Mouse (Mus musculus) erythroid progenitor cell, adult 5-6 weeks (primary cell): ENCODE results near the gene Cbx2. TPM values are rescaled to one million over a fixed set of nuclear protein-coding genes. Genes with fewer than 3 reads are reported as not detected.

Source experiments
- ATAC-seq: replicated peaks from 2 replicates; pipeline ENCODE4 v1.8.0; 2016; ENCODE audit warnings: moderate number of reproducible peaks, mild to moderate bottlenecking, moderate TSS enrichment, inconsistent platforms; ENCODE audit not compliant: poor library complexity, low FRiP score, severe bottlenecking
- total RNA-seq, 2 experiments: library from RNA; stranded (forward) in 1 of 2; stranded (reverse) in 1 of 2; fragments of 150-400 nt in 1 of 2; fragments of 186-747, 209-891 nt in 1 of 2; gene quantifications; 2 replicates each; pipeline versions ENCODE4 v1.2.3 to v1.2.4; 2015 to 2017; ENCODE audit warnings: low replicate concordance in 2 of 2

Cbx2 gene
- total RNA-seq, 2 experiments from 2014 or later = not detected

DNA sequence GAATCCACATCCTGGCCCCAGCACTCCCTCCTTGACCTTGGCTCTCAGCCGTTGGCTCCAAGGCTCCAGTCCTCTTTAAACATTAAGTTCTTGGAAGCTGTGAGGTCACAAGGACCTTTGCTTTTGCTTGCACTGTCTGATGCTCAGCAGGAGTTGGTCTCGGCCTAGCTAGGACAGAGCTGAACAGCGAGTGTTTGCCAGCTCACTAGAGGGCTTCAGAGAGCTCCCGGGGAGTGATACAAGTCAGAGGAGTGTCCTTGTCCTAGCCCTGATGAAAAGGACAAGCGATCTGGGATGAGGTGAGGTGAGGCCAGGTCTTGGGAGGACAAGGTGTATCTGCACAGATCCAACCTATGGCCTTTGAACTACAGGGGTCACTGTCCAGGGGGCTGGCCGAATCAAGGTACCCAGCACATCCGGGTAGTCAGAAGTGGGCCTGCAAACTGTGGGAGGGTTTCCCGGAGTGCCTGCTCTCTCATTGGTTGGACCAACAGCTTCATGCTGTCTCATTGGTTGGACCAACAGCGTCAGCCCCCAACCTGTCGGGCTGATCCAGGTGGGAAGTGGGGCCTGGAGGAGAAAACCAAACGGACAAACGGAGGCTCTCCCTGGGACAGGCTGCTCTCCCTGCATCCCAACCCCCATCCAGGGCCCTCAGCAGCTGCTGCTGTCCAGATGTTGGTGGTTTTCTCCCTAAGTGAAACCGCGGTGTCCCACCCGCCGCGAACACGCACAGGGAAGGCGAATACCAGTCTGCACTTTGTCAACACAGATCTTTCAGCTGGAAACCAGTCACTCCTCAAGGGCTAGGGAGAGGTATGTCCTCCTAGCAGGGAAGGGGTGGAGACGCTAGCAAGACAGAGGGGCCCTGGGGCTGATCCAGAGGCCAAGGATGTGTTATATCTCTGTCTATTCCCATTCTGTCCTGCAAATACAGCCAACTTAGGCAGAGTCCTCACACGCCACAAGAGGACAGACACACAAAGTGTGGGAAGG, 15.0 kb upstream of the Cbx2 start:
- no peak for ATAC-seq

DNA sequence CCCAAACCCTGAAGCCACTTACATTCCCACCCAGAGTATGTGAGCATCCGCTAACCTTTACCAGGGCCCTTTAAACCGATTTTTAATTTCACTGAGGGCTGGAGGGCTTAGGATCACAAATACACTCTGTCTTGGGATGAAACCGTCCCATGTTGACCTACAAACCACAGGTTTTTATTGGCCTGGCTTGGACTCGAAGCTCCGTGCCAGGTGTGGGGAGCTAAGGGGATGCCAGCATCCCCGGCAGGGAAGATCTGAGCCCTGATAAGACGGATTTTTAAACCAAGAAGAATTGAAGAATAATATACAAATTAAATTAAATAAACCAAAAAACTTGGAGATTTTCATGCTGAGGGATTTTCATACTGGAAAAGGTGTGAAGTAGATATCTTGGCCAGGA, 8.3 kb upstream of the Cbx2 start:
- ATAC-seq = no peak

DNA sequence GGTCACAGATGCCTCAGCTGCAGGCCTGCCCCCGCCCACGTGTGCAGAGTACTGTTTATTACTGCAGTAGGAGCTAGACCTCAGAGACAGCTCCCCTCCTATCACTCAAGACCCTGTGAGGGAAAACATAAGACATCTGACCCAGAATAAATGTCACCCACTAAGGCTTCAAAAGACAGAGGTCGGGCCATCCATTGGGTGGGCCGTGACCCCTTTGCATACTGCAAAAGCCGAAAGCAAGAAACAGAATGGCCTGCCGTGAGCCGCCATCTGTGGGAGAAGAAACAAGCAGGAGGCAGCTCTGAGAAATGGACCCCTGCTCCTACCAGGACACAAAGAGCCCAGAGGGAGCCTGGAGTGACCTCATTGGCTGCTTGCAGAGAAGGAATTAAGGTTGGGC, 5.3 kb upstream of the Cbx2 start:
- ATAC-seq = no peak

DNA sequence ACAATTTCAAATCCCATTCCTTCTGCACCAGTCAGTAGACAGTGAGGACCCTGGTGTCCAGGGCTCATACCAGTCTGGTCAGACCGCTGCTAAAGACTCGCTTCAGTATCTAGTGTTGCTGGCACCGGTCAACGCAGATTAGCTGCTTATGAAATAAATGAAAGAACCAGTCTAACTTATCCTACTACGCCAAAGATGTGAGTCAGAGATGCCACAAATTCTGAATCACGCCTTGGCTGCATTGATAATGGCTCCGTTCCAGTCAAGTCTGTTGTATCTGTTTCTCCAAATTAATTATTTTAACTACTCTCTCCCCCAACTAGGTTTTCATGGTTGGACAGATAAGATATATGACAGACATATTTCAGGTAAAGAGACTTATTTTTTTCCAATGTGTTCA, 1.6 kb upstream of the Cbx2 start:
- no peak for ATAC-seq

DNA sequence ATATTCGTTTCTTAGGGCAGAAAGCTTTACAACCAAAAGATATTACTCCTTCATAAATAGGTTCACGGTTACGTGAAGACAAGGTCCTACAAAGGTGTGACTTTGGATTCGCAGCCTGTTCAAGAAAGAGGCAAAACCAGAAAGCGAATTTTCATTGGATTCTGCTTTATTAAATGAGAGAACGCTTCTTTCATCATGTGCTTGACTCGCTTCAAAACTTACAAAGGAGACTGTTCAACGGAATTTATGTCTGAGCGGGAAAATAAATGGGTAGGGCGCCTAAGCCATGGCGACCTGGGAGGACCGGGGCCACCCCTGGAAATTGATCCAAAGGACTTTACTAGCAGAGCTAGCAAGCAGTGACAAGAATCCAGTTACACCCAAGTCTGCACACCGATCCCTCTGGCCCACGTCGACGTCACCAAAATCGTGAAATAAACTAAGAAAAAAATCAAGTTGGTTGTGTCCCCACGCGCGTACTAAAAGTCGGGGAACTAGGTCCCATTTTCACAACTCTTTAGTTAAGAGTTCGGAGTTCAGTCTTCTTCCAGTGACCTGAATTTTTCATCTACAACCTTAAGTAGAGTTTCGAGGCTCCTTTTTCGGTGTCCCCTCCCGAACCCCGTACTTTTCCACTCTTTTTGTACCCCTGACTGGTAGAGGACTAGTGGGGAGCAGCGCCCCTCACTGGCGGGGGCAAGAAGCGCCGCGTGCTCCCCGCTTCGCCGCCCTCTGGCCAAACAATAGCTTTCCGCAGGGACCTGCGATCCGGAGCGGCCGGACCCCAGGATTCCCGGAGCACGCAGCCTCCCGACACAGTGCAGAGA, 481 bp upstream of the Cbx2 start:
- no peak for ATAC-seq

DNA sequence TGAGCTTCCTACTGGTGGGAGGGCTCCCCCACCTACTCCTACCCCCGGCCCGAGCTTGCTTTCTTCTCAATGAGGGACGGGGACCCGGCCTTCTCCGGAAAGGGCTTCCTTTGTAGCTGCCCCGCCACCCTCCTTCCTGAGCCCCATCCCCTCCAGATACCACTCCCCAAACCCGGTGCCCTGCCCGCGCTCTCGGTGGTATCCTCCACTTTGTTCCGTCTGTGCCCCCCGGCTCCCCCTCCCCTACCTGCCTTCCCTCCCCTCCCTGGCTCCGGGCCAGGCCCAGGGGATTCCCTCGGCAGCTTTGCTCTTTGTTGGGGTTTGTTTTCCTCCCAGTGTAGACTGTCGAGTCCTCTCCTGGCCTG, 836 bp downstream of the Cbx2 start:
- ATAC-seq = no peak

DNA sequence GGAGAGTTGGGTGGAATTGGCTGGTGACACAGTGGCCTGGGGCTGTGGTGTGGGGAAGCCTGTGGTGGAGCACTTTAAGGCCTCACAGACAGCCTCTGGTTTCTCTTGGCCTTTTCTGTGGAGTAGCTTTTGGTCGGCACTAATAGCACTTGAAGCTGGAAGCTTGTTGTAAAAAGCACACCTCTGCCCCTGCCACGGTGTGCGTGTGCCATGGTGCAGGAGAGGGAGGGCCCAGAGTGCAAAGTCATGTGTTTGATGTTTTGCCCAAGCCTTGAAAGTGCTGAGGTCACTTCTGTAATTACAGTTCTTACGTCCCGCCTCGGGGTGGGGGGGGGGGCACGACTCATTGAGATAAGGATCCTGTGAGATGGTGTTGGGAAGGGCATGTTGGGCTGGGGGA, 1.5 kb downstream of the Cbx2 start:
- ATAC-seq = no peak

DNA sequence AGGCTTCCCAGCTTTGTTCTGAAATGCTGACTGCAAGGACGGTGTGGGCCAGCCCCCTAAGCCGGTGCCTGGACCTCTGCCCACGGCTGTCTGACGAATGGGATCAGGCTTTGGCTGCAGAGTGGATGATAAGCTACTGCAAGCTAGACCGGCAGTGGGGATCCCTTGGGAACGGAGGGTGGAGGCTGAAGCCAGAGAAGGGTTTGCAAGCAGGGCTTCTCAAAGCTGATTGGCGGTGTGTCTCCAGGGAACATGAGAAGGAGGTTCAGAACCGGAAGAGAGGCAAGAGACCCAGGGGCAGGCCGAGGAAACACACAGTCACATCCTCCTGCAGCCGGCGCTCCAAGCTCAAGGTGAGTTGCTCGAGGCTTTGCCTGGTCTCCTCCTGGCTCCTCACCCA, 3.4 kb downstream of the Cbx2 start:
- ATAC-seq = no peak

DNA sequence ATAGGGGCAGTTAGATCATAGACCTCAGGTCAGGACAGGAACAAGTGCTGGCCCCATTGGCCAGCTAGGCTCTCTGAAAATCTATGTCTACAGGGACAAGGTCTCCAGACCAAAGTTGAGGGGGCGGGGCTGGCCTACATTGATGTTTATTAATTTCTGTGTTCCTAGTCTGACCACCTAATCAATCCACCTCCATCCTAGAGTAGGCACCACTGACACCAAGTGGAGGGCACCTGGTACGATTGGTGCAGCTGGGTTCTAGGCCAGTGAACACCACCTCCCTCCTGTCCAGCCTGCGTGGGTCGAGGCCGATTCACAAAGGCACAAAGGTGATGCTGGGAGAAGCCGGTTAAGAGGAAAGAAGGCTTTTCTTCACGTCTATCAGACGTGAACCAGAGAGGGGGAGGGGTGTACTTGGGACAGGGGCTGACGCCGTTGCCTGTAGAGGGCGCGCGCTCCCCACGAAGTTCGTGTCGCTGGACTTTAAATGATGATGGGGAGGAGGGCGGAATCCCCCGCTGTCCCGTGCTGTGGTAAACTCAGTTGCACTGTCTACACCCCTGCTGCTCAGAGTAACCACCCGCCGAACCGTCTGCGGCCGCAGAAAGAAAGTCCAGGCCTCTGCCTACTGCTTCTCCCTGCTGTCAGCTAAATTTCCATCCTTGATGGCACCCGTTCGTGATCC, 11.3 kb downstream of the Cbx2 start:
- no peak for ATAC-seq

DNA sequence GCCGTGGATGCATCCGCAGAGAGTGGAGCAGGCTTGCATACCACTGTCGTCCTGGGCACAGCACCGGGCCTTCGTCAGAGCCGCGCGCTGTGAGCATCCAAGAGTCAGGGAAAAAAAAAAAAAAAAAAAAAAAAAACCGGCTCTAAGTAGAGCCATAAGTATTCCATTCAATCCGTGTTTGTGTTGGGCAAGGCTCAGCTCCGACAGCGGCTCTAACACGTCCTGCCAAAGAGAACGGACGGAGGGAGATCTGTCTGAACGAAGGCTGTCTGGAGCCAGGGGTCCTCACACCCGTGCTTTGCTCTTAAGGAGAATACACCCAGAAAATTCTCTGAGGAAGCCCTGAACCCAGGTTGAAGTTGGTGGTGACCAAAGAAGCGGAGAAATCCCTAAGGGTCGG, 11.9 kb downstream of the Cbx2 start:
- ATAC-seq = no peak

DNA sequence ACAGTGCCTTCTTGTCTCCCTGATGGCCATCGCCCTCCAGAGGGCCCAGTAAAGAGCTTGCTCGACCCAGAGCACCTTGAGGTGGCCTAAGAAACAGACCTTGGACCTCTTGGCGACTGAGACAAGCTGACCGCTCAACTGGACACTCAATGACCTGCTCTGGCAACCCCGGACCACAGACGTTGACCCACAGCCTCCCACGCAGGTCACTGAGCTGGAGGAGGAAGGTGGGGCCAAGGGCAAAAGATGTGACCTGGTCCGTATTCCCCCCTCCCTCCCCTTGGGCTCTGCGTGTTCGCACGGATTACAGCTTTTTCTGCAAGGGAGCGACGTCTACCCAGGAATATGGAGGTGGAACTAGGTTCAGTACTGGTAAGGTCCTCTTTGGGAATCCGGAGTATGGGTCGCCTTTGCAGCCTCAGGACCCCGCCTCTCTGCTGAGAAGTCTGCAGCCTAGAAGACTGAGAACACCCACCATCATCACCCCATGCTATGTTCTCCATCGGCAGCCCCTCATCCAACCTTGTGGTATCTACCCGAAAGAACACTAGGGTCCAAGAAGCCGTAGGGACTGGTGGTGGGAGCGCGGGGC, 12.4 kb downstream of the Cbx2 start:
- no peak for ATAC-seq

DNA sequence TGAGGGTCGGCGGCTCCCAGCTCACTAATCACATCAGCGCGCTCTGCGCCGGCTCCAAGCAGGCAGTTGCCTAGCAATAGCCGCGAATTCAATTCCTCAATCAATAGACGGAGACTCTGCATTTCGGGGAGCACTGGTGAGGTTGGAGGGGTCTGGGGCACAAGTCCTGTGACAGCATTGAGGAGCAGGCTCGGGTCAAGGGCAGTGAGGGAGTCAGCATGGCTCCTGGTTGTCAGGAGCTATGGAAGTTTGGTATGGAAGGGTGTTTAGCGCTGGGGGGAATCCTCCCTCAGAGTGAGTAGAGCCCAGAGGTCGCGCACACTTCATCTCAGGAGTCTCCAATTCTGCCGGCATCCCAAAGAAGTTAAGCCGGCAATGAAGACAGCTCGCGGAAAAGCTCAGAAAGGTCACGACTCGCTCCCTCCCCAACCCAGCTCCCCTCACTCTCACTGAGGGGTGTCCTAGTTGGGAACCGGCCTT, 13.0 kb downstream of the Cbx2 start:
- ATAC-seq = no peak

DNA sequence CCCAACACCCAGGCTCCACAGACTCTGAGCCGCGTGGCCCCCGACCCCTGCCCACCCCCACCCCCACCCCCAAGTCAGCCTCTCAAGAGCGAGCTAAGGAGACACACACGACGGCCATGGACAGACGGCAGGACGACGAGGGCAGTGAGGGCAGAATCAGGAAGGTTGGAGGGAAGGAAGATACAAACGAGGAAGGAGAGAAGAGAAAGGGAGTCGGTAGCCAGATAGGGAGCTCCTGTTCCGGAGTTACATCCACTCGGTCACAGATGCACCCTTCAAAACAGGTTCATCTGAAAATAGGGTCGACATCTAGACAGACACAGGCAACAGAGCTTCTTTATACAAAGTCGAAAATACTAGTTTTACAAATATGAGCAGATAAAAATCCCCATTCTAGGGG, 13.7 kb downstream of the Cbx2 start:
- ATAC-seq = no peak

DNA sequence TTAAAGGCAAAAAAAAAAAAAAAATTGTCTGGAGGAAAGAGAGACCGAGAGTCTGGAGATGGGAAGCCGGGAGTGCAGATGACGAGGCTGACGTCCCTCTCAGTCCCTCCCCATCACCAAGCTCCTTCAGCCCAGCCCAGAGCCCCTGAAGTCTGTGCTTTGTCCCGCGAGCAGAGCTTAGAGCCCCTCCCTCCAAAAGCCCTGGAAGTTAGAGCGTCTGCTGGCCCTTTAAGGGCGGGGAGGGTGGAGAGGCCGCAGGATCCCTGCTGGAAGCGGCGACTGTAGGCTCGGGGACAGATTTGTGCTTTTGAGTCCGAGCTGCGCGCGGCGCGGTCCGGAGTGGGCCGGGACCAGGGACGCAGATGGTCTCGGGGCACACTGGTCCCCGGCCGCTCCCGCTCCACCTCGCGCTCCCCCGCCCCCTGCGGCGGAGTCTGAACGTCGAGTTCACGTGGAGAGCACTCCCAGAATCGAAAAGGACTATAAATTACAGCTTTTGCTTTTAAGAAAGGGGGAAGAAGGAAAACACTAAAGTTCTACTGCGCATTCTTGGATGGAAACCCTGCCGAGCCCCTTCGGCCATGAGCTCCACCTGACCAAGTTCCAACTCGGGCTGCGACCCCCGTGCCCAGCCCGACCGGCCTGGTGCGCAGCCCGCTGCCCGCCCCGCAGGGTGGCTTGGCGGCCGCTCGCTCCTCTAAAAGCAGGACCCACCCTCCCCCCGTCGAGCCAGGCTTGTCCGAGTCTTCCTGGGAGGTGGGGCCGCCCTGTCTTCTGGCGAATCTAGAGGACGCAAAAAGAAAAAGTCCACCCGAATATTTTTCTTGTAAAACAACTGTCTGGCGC, 14.4 kb downstream of the Cbx2 start:
- no peak for ATAC-seq

DNA sequence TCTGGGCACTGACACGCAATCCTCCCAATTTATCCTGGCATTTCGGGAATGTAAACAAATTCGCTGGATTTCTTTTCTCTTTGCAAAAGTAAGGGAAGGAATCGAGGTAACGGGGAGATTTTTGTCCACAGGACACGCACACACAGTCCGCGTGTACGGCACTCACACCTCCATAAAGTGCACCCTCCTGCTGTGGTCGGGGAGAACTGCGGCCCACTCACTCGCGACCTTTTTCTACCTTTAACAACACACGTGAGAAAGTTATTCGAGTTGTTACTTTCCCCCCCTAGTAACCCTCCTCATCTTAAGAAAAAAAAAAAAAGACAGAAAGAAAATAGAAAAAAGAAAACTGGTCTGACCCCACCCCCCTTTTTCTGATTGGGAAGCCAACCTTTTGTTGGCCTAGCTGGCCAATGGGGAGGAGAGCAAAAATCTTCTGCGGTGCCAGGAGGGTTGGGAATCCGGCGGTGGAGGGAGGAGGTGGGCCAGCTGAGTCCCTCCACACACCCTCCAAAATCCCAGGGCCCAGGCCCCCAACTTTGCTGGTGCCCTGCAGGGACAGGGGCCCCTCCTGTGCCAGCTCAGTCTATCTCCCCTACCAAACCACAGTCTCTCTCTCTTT, 15.1 kb downstream of the Cbx2 start:
- no peak for ATAC-seq

DNA sequence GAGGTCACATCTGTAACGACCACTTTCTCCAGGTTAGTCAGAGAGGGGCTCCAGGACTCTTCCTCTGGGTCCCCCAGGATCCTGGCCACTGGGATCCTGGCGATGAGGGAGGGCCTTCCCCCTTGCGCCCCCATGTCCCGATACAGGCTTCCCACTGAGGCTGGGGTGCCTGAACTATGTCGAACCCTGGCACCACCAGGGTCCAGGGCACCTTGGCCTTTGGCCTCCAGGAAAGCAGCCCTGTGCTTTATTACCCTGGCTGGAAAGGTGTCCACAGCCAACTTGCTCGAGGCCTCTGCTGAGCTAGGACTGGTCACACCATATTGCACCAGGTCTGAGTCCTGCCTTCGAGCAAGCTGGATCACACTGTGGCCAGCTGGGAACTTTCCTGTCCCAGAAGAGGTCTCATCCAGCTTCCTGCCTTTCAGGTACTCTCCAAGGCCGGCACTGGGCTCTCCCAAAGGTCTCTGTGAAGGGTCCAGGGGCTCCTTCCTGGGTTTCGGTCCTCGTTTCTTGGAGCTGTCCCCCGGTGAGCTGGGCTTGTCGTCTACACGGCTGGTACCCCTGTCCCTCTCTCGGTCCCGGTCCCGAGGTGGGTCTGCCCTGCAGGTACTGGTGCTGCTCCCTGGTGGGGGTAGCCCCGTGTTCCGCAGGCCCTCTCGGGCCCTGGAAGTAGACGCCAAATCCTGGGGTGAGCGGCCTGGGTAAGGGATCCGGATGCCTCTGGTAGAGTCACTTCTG, 16.2 kb downstream of the Cbx2 start:
- no peak for ATAC-seq

DNA sequence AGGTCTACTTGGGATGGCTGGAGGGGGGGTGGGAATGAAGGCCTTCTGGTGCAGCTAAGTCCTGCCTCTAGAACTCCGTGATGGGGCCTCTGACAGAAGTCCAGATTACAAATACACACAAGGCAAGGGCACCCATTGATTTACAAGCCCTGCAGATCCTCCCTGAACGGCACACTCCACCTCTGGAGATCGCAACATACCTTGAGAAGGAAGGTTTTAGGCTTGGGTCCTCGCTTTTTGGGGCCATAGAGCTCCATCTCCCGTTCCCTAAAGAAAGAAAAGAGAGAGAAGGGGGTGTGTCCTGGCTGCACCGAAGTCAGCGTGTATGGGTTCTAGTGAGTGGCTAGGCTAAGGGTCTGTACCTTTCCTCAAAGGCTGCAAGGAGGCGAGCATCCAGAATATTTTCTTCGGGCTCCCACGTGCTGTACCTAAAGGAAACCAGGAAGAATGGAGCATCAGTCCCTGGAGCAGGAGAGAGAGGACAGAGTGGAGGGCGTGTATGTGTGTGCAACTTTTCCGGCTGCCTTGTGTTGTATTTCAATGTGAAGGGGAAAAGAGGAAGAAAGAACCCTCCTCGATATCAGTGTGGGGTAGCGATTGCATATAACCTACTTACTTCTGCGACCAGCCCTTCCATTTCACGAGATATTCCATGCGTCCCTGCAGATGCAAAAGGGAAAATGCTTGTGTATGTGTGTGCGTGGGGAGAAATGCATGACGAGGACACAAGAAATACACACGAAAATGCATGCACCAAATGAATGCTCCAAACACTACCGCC, 17.2 kb downstream of the Cbx2 start:
- ATAC-seq = no peak
